In genomic region chr5:111509014-111509561, GRCm38 (mm10) we compare ENCODE assay signal across 8 mouse cellular contexts.
DNase-seq lines count a peak whose midpoint lies in the region; ATAC-seq and TF ChIP-seq lines count a peak whose summit lies in the region.

No protein-coding gene starts in this region.

- DNase-seq in gastrocnemius, postnatal 10 days: peak; percentile 30
- no peak for DNase-seq in gastrocnemius, postnatal 36 days
- no peak for DNase-seq in hindbrain, postnatal 0 days (ENCODE audit: low spot score)
- peak; percentile 59 for DNase-seq in liver, embryonic 13.5 days
- DNase-seq in naive thymus-derived CD4-positive, alpha-beta T cell, adult 2 months (ENCODE audit: low read depth): peak; percentile 93
- DNase-seq in yolk sac, embryonic 10.5 days (ENCODE audit: low spot score): peak; percentile 82
- DNase-seq in layer of hippocampus, postnatal 14 days (ENCODE audit: low spot score in 2 of 2): no peak

- no peaks in the 10 kb centered on the region for H3K9me3 ChIP-seq in forebrain, embryonic 12.5 days
- H3K9me3 ChIP-seq in hindbrain, postnatal 0 days (ENCODE audit: low read length): no peaks in the 10 kb centered on the region
- no peaks in the 10 kb centered on the region for H3K9me3 ChIP-seq in liver, embryonic 13.5 days (replicated peaks)

- H3K4me1 ChIP-seq in forebrain, embryonic 12.5 days: peaks cover 77% of the 10 kb centered on the region
- peaks cover 28% of the 10 kb centered on the region for H3K4me1 ChIP-seq in hindbrain, postnatal 0 days (ENCODE audit: insufficient read depth, low read length)
- peaks cover 66% of the 10 kb centered on the region for H3K4me1 ChIP-seq in liver, embryonic 13.5 days (replicated peaks)

- H3K27me3 ChIP-seq in forebrain, embryonic 12.5 days: no peaks in the 10 kb centered on the region
- H3K27me3 ChIP-seq in hindbrain, postnatal 0 days (ENCODE audit: insufficient read depth, low read length): no peaks in the 10 kb centered on the region; the same call in 1 of the 2 replicates
- peaks cover 14% of the 10 kb centered on the region for H3K27me3 ChIP-seq in liver, embryonic 13.5 days

- WGBS in forebrain, embryonic 12.5 days: 2% methylated on average over 20 of the region's 21 CpGs
- 3% methylated on average over 21 of the region's 21 CpGs for WGBS in hindbrain, postnatal 0 days
- 1% methylated on average over 21 of the region's 21 CpGs for WGBS in liver, embryonic 13.5 days (ENCODE audit: insufficient replicate concordance)

- TF ChIP-seq CTCF in hindbrain, postnatal 0 days (IDR thresholded peaks at IDR 0.05; ENCODE audit: low read depth): no peak

- peak; percentile 83 for ATAC-seq in forebrain, embryonic 12.5 days (ENCODE audit: low FRiP score)
- ATAC-seq in hindbrain, postnatal 0 days: no peak
- peak; percentile 63 for ATAC-seq in liver, embryonic 13.5 days (ENCODE audit: low read depth)

- H3K4me2 ChIP-seq in forebrain, embryonic 12.5 days: peak overlapping the region; percentile 41
- peak overlapping the region; percentile 35; the same call in 1 of the 2 replicates for H3K4me2 ChIP-seq in hindbrain, postnatal 0 days (ENCODE audit: low read depth, low read length)
- H3K4me2 ChIP-seq in liver, embryonic 13.5 days: peak overlapping the region; percentile 73

- no peaks in the 10 kb centered on the region for H3K36me3 ChIP-seq in forebrain, embryonic 12.5 days (replicated peaks)
- no peaks in the 10 kb centered on the region for H3K36me3 ChIP-seq in hindbrain, postnatal 0 days (ENCODE audit: insufficient read depth, low read length)
- no peaks in the 10 kb centered on the region for H3K36me3 ChIP-seq in liver, embryonic 13.5 days

- intact Hi-C loops in gastrocnemius, postnatal 36 days (cut with DNase I): no loop called here

- peak overlapping the region; percentile 79 for H3K27ac ChIP-seq in forebrain, embryonic 12.5 days
- no peak overlapping the region for H3K27ac ChIP-seq in hindbrain, postnatal 0 days
- peak overlapping the region; percentile 41 for H3K27ac ChIP-seq in liver, embryonic 13.5 days

- H3K9ac ChIP-seq in forebrain, embryonic 12.5 days: peak overlapping the region; percentile 43
- H3K9ac ChIP-seq in hindbrain, postnatal 0 days (replicated peaks; ENCODE audit: low read length): no peak overlapping the region
- H3K9ac ChIP-seq in liver, embryonic 13.5 days: peak overlapping the region; percentile 62

- H3K4me3 ChIP-seq in forebrain, embryonic 12.5 days (replicated peaks): peak overlapping the region; percentile 24
- H3K4me3 ChIP-seq in hindbrain, postnatal 0 days (ENCODE audit: low read length): no peak overlapping the region
- peak overlapping the region; percentile 48 for H3K4me3 ChIP-seq in liver, embryonic 13.5 days (replicated peaks)

Comparison
In these comparisons a context has a peak if more than half of its experiments do, and no peak if none do; other contexts are left out.
1. DNase-seq: peak in gastrocnemius, postnatal 10 days (single experiment), liver, embryonic 13.5 days (single experiment), naive thymus-derived CD4-positive, alpha-beta T cell, adult 2 months (single experiment) and yolk sac, embryonic 10.5 days (single experiment); none in gastrocnemius, postnatal 36 days (0 of 2), hindbrain, postnatal 0 days (single experiment) and layer of hippocampus, postnatal 14 days (0 of 2).
2. Peak in every context shown above with its lines, with median percentiles within 50 percentile points of each other: H3K4me2 ChIP-seq.